ENCODE assay signal across 21 mouse cellular contexts in genomic region chr1:194637391-194638304, GRCm38 (mm10). TPM values are rescaled to one million over a fixed set of nuclear protein-coding genes. Genes with fewer than 3 reads are reported as not detected.
DNase-seq lines count a peak whose midpoint lies in the region; ATAC-seq lines count a peak whose summit lies in the region.
"Had no signal": no experiment of that assay in that cellular context is flagged by ENCODE, and none has a peak within 500 bp of the region (broad histone marks: within the 10 kb centered on the region; RNA-seq: fewer than 3 reads in every experiment).

No protein-coding gene starts in this region.

- H3K27ac ChIP-seq in heart, embryonic 13.5 days (replicated peaks): no peak overlapping the region
- peak overlapping the region; percentile 68; the same call in 1 of the 2 replicates for H3K27ac ChIP-seq in forebrain, embryonic 12.5 days
- H3K27ac ChIP-seq in midbrain, embryonic 14.5 days (replicated peaks; ENCODE audit: low read depth, low read length): peak overlapping the region; percentile 54; the same call in 1 of the 2 replicates
- H3K27ac ChIP-seq: heart, embryonic 15.5 days; stomach, embryonic 15.5 days had no signal

- DNase-seq in heart, adult 18-20 months: no peak
- peak; percentile 14 for DNase-seq in forelimb bud, embryonic 11.5 days (ENCODE audit: low read depth, low spot score)
- DNase-seq in midbrain, embryonic 14.5 days: peak; percentile 42
- DNase-seq in left cerebral cortex, postnatal 25 days (ENCODE audit: low spot score in 2 of 2): no peak
- no peak for DNase-seq in kidney, adult 9 months
- DNase-seq: adrenal gland, postnatal 36 days; cerebellum, adult 8-10 months; kidney, adult 2 months; kidney, postnatal 25 days; liver; liver, postnatal 0 days; lung, postnatal 14 days; right cerebral cortex, adult 18-20 months; spleen, adult 18-20 months; thymus, adult 2 months had no signal

- 0 out of 2 replicates have a peak overlapping the region, but pooled peaks have one; percentile 28 for H3K9ac ChIP-seq in heart, embryonic 13.5 days
- H3K9ac ChIP-seq in forebrain, embryonic 12.5 days: no peak overlapping the region
- H3K9ac ChIP-seq in midbrain, embryonic 14.5 days (replicated peaks; ENCODE audit: low read length): no peak overlapping the region
- H3K9ac ChIP-seq: heart, embryonic 15.5 days; liver, postnatal 0 days; stomach, embryonic 15.5 days had no signal

- H3K27me3 ChIP-seq in heart, embryonic 13.5 days (replicated peaks): no peaks in the 10 kb centered on the region
- no peaks in the 10 kb centered on the region for H3K27me3 ChIP-seq in forebrain, embryonic 12.5 days
- H3K27me3 ChIP-seq in midbrain, embryonic 14.5 days (ENCODE audit: control insufficient read depth, insufficient read depth, low read length): no peaks in the 10 kb centered on the region
- H3K27me3 ChIP-seq: heart, embryonic 15.5 days; Patski; stomach, embryonic 15.5 days had no signal

- no peak for ATAC-seq in heart, embryonic 13.5 days (ENCODE audit: extremely low read depth, insufficient number of reproducible peaks, low FRiP score, low TSS enrichment)
- peak; percentile 89 for ATAC-seq in forebrain, embryonic 12.5 days (ENCODE audit: low FRiP score)
- ATAC-seq in midbrain, embryonic 14.5 days (ENCODE audit: low FRiP score, low TSS enrichment): peak; percentile 58; the same call in 1 of the 2 replicates
- ATAC-seq: activated CD4-positive, CD25-positive, alpha-beta regulatory T cell, adult 4 months; liver, postnatal 0 days; Patski had no signal

- 48% methylated on average over 5 of the region's 5 CpGs for WGBS in heart, embryonic 13.5 days
- WGBS in forebrain, embryonic 12.5 days: 11% methylated on average over 5 of the region's 5 CpGs
- WGBS in midbrain, embryonic 14.5 days: 5% methylated on average over 5 of the region's 5 CpGs

- H3K4me1 ChIP-seq in heart, embryonic 13.5 days: peaks cover 65% of the 10 kb centered on the region
- H3K4me1 ChIP-seq in forebrain, embryonic 12.5 days: peaks cover 27% of the 10 kb centered on the region
- peaks cover 14% of the 10 kb centered on the region for H3K4me1 ChIP-seq in midbrain, embryonic 14.5 days (ENCODE audit: control insufficient read depth, insufficient read depth, low read length)

- H3K4me2 ChIP-seq in heart, embryonic 13.5 days: no peak overlapping the region
- H3K4me2 ChIP-seq in forebrain, embryonic 12.5 days: no peak overlapping the region
- no peak overlapping the region for H3K4me2 ChIP-seq in midbrain, embryonic 14.5 days (ENCODE audit: low read length)
- H3K4me2 ChIP-seq: heart, embryonic 15.5 days; stomach, embryonic 15.5 days had no signal

- H3K9me3 ChIP-seq in heart, embryonic 13.5 days: no peaks in the 10 kb centered on the region
- no peaks in the 10 kb centered on the region for H3K9me3 ChIP-seq in forebrain, embryonic 12.5 days
- H3K9me3 ChIP-seq in midbrain, embryonic 14.5 days (ENCODE audit: control insufficient read depth, low read length): no peaks in the 10 kb centered on the region
- H3K9me3 ChIP-seq: heart, embryonic 15.5 days; stomach, embryonic 15.5 days had no signal

- no peaks in the 10 kb centered on the region for H3K36me3 ChIP-seq in heart, embryonic 13.5 days
- H3K36me3 ChIP-seq in forebrain, embryonic 12.5 days (replicated peaks): no peaks in the 10 kb centered on the region
- no peaks in the 10 kb centered on the region for H3K36me3 ChIP-seq in midbrain, embryonic 14.5 days (ENCODE audit: control insufficient read depth, insufficient read depth, low read length)
- H3K36me3 ChIP-seq: heart, embryonic 15.5 days; stomach, embryonic 15.5 days had no signal

- H3K4me3 ChIP-seq in heart, embryonic 13.5 days: no peak overlapping the region
- no peak overlapping the region for H3K4me3 ChIP-seq in forebrain, embryonic 12.5 days (replicated peaks)
- H3K4me3 ChIP-seq in midbrain, embryonic 14.5 days (replicated peaks; ENCODE audit: low read depth, low read length): no peak overlapping the region
- H3K4me3 ChIP-seq: heart, embryonic 15.5 days; stomach, embryonic 15.5 days had no signal

- intact Hi-C loops in left cerebral cortex, postnatal 25 days (cut with DNase I): no loop called here

RNA-seq across cellular contexts. Expression of gene Plxna2, which starts 19.6 kb away (rescaled TPM):
- 6.0 and 6.3 TPM in 2 replicates for polyA plus RNA-seq in heart, embryonic 13.5 days (2015; fragmentation: Nextera tagmentation; extraction: Ambion mirVana)
- 10 to 100 TPM; 28.2 to 29.1 TPM for total RNA-seq in heart, adult 18-20 months (2021)
- polyA plus RNA-seq in forebrain, embryonic 12.5 days (2016; fragmentation: Nextera tagmentation; extraction: Ambion mirVana): 34.0 and 42.6 TPM in 2 replicates
- 21.2 and 24.1 TPM in 2 replicates for polyA plus RNA-seq in midbrain, embryonic 14.5 days (2014; fragmentation: Nextera tagmentation; extraction: Ambion mirVana)
- 100 to 1,000 TPM in 1 of 2 experiments, 10 to 100 TPM in 1; 88.4 to 102 TPM for total RNA-seq in left cerebral cortex, postnatal 25 days (2021)
- polyA plus RNA-seq: activated CD4-positive, CD25-positive, alpha-beta regulatory T cell, adult 4 months had no signal

Comparison
In these comparisons a context has a peak if more than half of its experiments do, and no peak if none do; other contexts are left out.
1. DNase-seq: peak in forelimb bud, embryonic 11.5 days (single experiment) and midbrain, embryonic 14.5 days (single experiment); none in heart, adult 18-20 months (0 of 2), left cerebral cortex, postnatal 25 days (0 of 2) and kidney, adult 9 months (single experiment).